Mouse (Mus musculus) lung, embryonic 14.5 days (tissue): ENCODE measurements around the gene Ly6g5b. TPM values are rescaled to one million over a fixed set of nuclear protein-coding genes. Genes with fewer than 3 reads are reported as not detected.

Experiments used
- ATAC-seq: fragments of 200-750 bp; cut with Nextera tagmentation; 2 replicates; pipeline ENCODE4 v1.8.0; 2017; ENCODE audit warnings: mild to moderate bottlenecking, moderate TSS enrichment, moderate library complexity; ENCODE audit not compliant: insufficient read depth
- DNase-seq: peaks from one replicate; pipeline ENCODE4 v3.0.0-alpha.2; 2015
- H3K27ac ChIP-seq: fragments of 300-500 bp; sonication (generic); 2 replicates; pipeline ENCODE4 v1.5.1; 2014; ENCODE audit warnings: low read depth, mild to moderate bottlenecking, moderate library complexity
- H3K27me3 ChIP-seq: fragments of 300-500 bp; sonication (generic); 2 replicates; pipeline ENCODE4 v1.6.1; 2014; ENCODE audit warnings: low read length, control low read depth; ENCODE audit not compliant: insufficient read depth
- H3K36me3 ChIP-seq: fragments of 300-500 bp; sonication (generic); 2 replicates; pipeline ENCODE4 v1.6.1; 2014; ENCODE audit warnings: control low read depth; ENCODE audit not compliant: insufficient read depth
- H3K4me1 ChIP-seq: fragments of 300-500 bp; sonication (generic); 2 replicates; pipeline ENCODE4 v1.6.1; 2014; ENCODE audit warnings: antibody characterized with exemption, control low read depth; ENCODE audit not compliant: insufficient read depth
- H3K4me2 ChIP-seq: fragments of 300-500 bp; sonication (generic); 2 replicates; pipeline ENCODE4 v1.6.1; 2014; ENCODE audit warnings: mild to moderate bottlenecking
- H3K4me3 ChIP-seq: fragments of 300-500 bp; sonication (generic); 2 replicates; pipeline ENCODE4 v1.5.1; 2014; ENCODE audit warnings: low read depth, low read length
- H3K9ac ChIP-seq: fragments of 300-500 bp; sonication (generic); 2 replicates; pipeline ENCODE4 v1.6.1; 2014
- H3K9me3 ChIP-seq: fragments of 300-500 bp; sonication (generic); 2 replicates; pipeline ENCODE4 v1.6.1; 2016; ENCODE audit warnings: low read depth, low read length, control low read depth
- CTCF ChIP-seq: IDR thresholded peaks from 2 replicates; pipeline ENCODE4 v1.5.1; 2016; ENCODE audit warnings: antibody characterized with exemption, low read depth
- WGBS: fragments of 180-500 bp; shearing (Covaris S2); extraction: QIAGEN DNeasy Blood & Tissue Kit; methylation state at CpG from one replicate; pipeline ENCODE4 v1.1.7; 2014; 5-methylcytosine and 5-hydroxymethylcytosine counted together
- polyA plus RNA-seq: library from polyadenylated mRNA; unstranded; fragments of >200 nt; fragmentation: Nextera tagmentation; extraction: Ambion mirVana; gene quantifications from 2 replicates; pipeline ENCODE4 v1.2.1, GENCODE M21; 2014

Ly6g5b gene
- polyA plus RNA-seq, 1 experiment from 2014 or later = 1.1 TPM

- Histone ChIP-seq H3K9ac (no peak overlapping the region), H3K4me2 (no peak overlapping the region), H3K27me3 (no peaks in the 10 kb centered on the region), H3K36me3 (peaks cover 84% of the 10 kb centered on the region), H3K27ac (no peak overlapping the region), H3K4me1 (peaks cover 6% of the 10 kb centered on the region; the same call in 1 of the 2 replicates), H3K4me3 (no peak overlapping the region), H3K9me3 (no peaks in the 10 kb centered on the region)
- DNase-seq (no peak), ATAC-seq (no peak)
- TF ChIP-seq CTCF = no peak
- WGBS = 83% methylated on average over 7 of the region's 7 CpGs
These were observed 44.4 kb upstream of the Ly6g5b start for GRCm38 (mm10) chr17:35159638-35160037.

GRCm38 (mm10) chr17:35158850-35159593 lies 43.8 kb upstream of the Ly6g5b start:
- no peak for ATAC-seq
- 92% methylated on average over 16 of the region's 16 CpGs for WGBS
- DNase-seq = no peak
- H3K27me3 ChIP-seq = no peaks in the 10 kb centered on the region
- no peak overlapping the region for H3K9ac ChIP-seq
- peaks cover 90% of the 10 kb centered on the region for H3K36me3 ChIP-seq
- H3K4me3 ChIP-seq = no peak overlapping the region
- no peaks in the 10 kb centered on the region for H3K9me3 ChIP-seq
- no peak overlapping the region for H3K27ac ChIP-seq
- H3K4me1 ChIP-seq = peaks cover 6% of the 10 kb centered on the region; the same call in 1 of the 2 replicates
- no peak for TF ChIP-seq CTCF
- H3K4me2 ChIP-seq = no peak overlapping the region

DNA sequence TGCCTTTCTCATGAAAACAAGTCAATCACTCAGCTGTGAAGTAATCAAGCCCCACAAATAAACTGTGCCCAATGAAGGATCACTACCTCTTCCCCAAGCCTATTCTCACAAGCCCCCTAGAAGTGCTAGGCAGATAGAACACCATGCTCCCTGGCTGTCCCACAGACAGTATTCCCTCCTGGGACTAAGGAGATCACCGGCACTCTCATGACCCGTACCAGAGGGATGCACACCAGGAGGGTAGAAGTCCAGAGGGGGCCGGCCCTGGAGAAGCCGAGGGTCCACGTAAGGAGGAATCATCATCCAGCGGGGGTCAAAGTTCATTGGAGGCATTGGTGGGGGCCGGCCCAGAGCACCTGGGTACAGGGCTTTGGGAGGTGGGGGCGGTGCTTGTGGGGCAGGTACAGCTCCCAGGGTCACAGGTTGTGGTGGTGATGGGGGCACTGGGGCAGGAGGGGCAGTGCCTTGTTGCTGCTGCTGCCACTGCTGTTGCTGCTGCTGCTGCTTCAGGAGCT lies 42.5 kb upstream of the Ly6g5b start:
- H3K9me3 ChIP-seq = no peaks in the 10 kb centered on the region
- WGBS = 83% methylated on average over 8 of the region's 8 CpGs
- ATAC-seq (no peak), DNase-seq (no peak)
- TF ChIP-seq CTCF = no peak
- H3K27ac ChIP-seq = no peak overlapping the region
- peaks cover 100% of the 10 kb centered on the region for H3K36me3 ChIP-seq
- peaks cover 4% of the 10 kb centered on the region; the same call in 1 of the 2 replicates for H3K4me1 ChIP-seq
- H3K27me3 ChIP-seq = no peaks in the 10 kb centered on the region
- no peak overlapping the region for H3K9ac ChIP-seq
- no peak overlapping the region for H3K4me3 ChIP-seq
- no peak overlapping the region for H3K4me2 ChIP-seq

- no peak for TF ChIP-seq CTCF
- Histone ChIP-seq H3K27ac (no peak overlapping the region), H3K27me3 (no peaks in the 10 kb centered on the region), H3K4me3 (no peak overlapping the region), H3K9me3 (no peaks in the 10 kb centered on the region), H3K9ac (no peak overlapping the region), H3K4me2 (no peak overlapping the region), H3K4me1 (no peaks in the 10 kb centered on the region), H3K36me3 (peaks cover 100% of the 10 kb centered on the region)
- 91% methylated on average over 8 of the region's 8 CpGs for WGBS
- DNase-seq (no peak), ATAC-seq (no peak)
These were observed 42.0 kb upstream of the Ly6g5b start for GRCm38 (mm10) chr17:35157254-35157653.

GRCm38 (mm10) chr17:35156461-35157200 lies 41.4 kb upstream of the Ly6g5b start:
- H3K9me3 ChIP-seq = no peaks in the 10 kb centered on the region
- WGBS = 90% methylated on average over 33 of the region's 33 CpGs
- no peak for ATAC-seq

DNA sequence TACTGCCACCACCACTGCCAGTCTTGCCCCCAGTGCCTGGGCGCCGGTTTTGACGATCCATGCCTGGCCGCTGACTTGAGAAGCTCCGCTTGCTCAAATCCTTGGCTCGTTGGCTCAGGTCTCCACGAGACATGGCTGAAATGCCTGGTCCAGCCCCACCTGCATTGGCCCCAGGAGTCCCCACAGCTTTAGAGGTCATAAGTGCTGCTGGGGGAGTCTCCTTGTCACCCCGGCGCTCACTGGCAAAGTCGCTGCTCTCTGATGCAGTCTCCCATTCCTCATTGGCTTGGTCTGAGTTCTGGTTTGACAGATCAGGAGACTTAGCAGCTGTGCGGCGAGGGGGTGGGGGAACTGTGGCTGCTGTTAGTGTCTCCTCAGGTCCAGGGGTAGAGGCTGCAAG lies 40.2 kb upstream of the Ly6g5b start:
- ATAC-seq (no peak), DNase-seq (no peak)
- H3K9me3 ChIP-seq = no peaks in the 10 kb centered on the region
- H3K36me3 ChIP-seq = peaks cover 100% of the 10 kb centered on the region
- no peak for TF ChIP-seq CTCF
- no peak overlapping the region for H3K4me3 ChIP-seq
- no peak overlapping the region for H3K9ac ChIP-seq
- no peaks in the 10 kb centered on the region for H3K27me3 ChIP-seq
- H3K4me1 ChIP-seq = no peaks in the 10 kb centered on the region
- no peak overlapping the region for H3K27ac ChIP-seq
- 87% methylated on average over 12 of the region's 12 CpGs for WGBS
- no peak overlapping the region for H3K4me2 ChIP-seq

More at GRCm38 (mm10) chr17:35156461-35157200, 41.4 kb upstream of the Ly6g5b start:
- Histone ChIP-seq H3K4me2 (no peak overlapping the region), H3K9ac (no peak overlapping the region), H3K4me3 (no peak overlapping the region), H3K27me3 (no peaks in the 10 kb centered on the region), H3K36me3 (peaks cover 100% of the 10 kb centered on the region), H3K27ac (no peak overlapping the region), H3K4me1 (no peaks in the 10 kb centered on the region)
- DNase-seq = no peak
- no peak for TF ChIP-seq CTCF

GRCm38 (mm10) chr17:35154616-35155015 lies 39.4 kb upstream of the Ly6g5b start:
- Histone ChIP-seq H3K27ac (no peak overlapping the region), H3K4me1 (no peaks in the 10 kb centered on the region), H3K27me3 (no peaks in the 10 kb centered on the region), H3K9me3 (no peaks in the 10 kb centered on the region), H3K9ac (no peak overlapping the region), H3K4me2 (no peak overlapping the region), H3K4me3 (no peak overlapping the region), H3K36me3 (peaks cover 100% of the 10 kb centered on the region)
- no peak for TF ChIP-seq CTCF
- 83% methylated on average over 7 of the region's 7 CpGs for WGBS
- no peak for DNase-seq
- ATAC-seq = no peak
